Mouse (Mus musculus): ENCODE results near the gene Sh3bp5l. TPM values are rescaled to one million over a fixed set of nuclear protein-coding genes. Genes with fewer than 3 reads are reported as not detected.
"Not testable (repeated sequence)": the region's sequence is repeated elsewhere in the genome, so short reads cannot be mapped to it uniquely, and the experiment has no call there.

Sh3bp5l gene
- polyA plus RNA-seq, 1 experiment from 2014 or later: 17.5 TPM

DNA sequence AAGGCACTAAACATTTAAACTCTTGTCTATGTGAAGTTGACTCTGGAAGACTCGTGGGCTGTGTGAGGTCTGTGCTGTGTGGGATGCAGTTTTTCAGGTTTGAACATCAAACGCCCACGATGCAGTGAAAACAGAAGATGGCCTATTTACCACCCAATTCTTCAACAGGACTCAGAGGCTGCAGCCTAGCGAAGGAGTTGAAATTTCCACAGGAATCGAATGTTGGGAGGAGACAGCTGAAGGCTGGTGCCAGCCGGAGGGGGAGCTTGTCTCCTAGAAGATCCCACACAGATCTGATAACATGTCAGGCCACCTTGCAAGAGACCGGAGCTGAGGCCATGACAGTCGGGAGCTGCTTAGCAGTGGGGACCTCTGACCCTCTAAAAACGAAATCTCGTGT, 24.0 kb downstream of the Sh3bp5l start:
- Histone ChIP-seq H3K4me3 (ENCODE audit: low read depth, low read length) (no peak overlapping the region), H3K36me3 (ENCODE audit: control insufficient read depth, insufficient read depth, low read length) (no peaks in the 10 kb centered on the region), H3K27me3 (ENCODE audit: control insufficient read depth, insufficient read depth, low read length) (no peaks in the 10 kb centered on the region), H3K9me3 (replicated peaks; ENCODE audit: control insufficient read depth, low read length) (no peaks in the 10 kb centered on the region), H3K27ac (ENCODE audit: low read depth, low read length) (no peak overlapping the region), H3K4me2 (no peak overlapping the region), H3K4me1 (ENCODE audit: control insufficient read depth, insufficient read depth, low read length) (peaks cover 6% of the 10 kb centered on the region; the same call in 1 of the 2 replicates), H3K9ac (ENCODE audit: low read depth, low read length) (no peak overlapping the region)
- 49% methylated on average over 10 of the region's 10 CpGs for WGBS (ENCODE audit: insufficient replicate concordance)
- no peak for ATAC-seq (replicated peaks; ENCODE audit: insufficient number of reproducible peaks, low FRiP score, low TSS enrichment)

DNA sequence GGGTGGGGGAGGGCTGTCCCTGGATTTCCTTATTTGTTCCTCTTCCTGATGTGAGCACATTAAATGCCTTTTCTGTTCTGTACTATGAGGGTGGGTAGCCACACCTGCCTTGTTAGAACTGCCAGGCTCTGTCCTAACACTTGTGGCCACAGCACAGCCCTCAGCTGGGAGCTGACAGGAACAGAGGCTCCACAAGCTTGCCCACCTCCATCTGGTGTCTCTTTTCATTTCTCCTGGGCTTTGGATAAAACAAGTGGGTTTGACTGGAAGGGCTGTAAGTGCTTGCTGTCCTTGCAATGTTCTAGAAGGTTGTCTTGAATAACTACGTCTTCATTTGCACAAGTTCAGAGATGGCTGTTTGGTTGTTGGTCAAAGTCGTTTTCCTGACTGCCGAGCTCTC, 24.4 kb downstream of the Sh3bp5l start:
- Histone ChIP-seq H3K4me2 (no peak overlapping the region), H3K27me3 (ENCODE audit: control insufficient read depth, insufficient read depth, low read length) (no peaks in the 10 kb centered on the region), H3K4me1 (ENCODE audit: control insufficient read depth, insufficient read depth, low read length) (peaks cover 6% of the 10 kb centered on the region; the same call in 1 of the 2 replicates), H3K36me3 (ENCODE audit: control insufficient read depth, insufficient read depth, low read length) (no peaks in the 10 kb centered on the region), H3K27ac (ENCODE audit: low read depth, low read length) (no peak overlapping the region), H3K9me3 (replicated peaks; ENCODE audit: control insufficient read depth, low read length) (no peaks in the 10 kb centered on the region), H3K9ac (ENCODE audit: low read depth, low read length) (no peak overlapping the region), H3K4me3 (ENCODE audit: low read depth, low read length) (no peak overlapping the region)
- WGBS (ENCODE audit: insufficient replicate concordance): 78% methylated on average over 3 of the region's 3 CpGs
- ATAC-seq (replicated peaks; ENCODE audit: insufficient number of reproducible peaks, low FRiP score, low TSS enrichment): no peak

DNA sequence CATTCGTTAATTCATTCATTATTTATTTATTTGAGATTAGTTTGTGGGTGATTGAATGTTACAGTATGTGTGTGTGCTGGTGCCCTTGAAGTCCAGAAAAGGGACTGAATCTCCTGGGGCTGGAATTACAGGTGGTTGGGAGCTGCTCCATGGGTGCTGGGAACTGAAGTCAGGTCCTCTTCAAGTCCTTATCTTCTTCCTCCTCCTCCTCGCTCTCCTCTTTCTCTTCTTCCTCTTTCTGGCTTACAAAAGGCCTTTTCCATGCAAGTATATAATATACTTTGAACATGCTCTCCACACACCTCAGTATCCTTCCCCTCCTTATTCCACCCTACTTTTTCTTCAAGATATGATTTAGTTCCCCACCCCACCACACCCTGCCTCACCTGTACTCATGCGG, 26.5 kb downstream of the Sh3bp5l start:
- Histone ChIP-seq H3K4me2 (no peak overlapping the region), H3K9ac (ENCODE audit: low read depth, low read length) (no peak overlapping the region), H3K27ac (ENCODE audit: low read depth, low read length) (no peak overlapping the region), H3K27me3 (ENCODE audit: control insufficient read depth, insufficient read depth, low read length) (no peaks in the 10 kb centered on the region), H3K9me3 (replicated peaks; ENCODE audit: control insufficient read depth, low read length) (no peaks in the 10 kb centered on the region), H3K36me3 (ENCODE audit: control insufficient read depth, insufficient read depth, low read length) (no peaks in the 10 kb centered on the region), H3K4me1 (ENCODE audit: control insufficient read depth, insufficient read depth, low read length) (peaks cover 6% of the 10 kb centered on the region; the same call in 1 of the 2 replicates), H3K4me3 (ENCODE audit: low read depth, low read length) (no peak overlapping the region)
- 83% methylated on average over 3 of the region's 3 CpGs for WGBS (ENCODE audit: insufficient replicate concordance)
- ATAC-seq (replicated peaks; ENCODE audit: insufficient number of reproducible peaks, low FRiP score, low TSS enrichment): no peak

DNA sequence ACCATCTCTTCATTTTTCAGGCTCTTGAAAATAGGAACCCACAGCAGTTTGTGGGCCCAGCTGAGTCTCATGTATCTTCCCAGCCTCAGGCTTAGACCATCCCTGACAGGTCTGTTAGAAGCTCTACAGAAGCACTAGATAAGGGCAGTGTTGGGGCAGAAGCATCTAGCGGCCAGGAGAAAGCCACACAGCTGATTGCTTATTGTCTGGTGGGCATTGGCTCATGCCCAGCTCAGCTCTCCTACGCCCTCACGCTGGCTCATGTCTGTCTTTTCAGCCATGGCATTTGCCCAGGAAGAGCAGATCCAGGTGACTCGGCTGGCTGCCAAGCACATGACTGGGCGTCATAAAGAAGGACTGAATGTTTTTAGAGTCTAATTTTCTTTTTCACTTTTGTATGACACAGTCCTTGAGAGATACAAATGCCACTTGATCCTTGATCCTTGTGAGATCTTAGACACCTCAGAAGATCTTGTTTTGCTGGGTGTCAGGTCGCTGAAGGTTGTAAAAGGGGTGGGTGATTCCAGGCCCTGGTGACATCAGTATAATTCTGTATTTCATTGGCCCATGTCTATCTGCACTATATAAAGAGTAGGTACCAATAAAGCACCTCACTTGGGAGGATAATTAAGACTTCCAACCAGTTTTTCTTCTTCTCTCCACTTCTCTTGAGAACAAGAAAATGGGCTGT, 27.5 kb downstream of the Sh3bp5l start:
- no peaks in the 10 kb centered on the region for H3K9me3 ChIP-seq (replicated peaks; ENCODE audit: control insufficient read depth, low read length)
- no peaks in the 10 kb centered on the region for H3K36me3 ChIP-seq (ENCODE audit: control insufficient read depth, insufficient read depth, low read length)
- 83% methylated on average over 6 of the region's 6 CpGs for WGBS (ENCODE audit: insufficient replicate concordance)
- no peaks in the 10 kb centered on the region for H3K27me3 ChIP-seq (ENCODE audit: control insufficient read depth, insufficient read depth, low read length)
- H3K9ac ChIP-seq (ENCODE audit: low read depth, low read length): no peak overlapping the region
- no peak overlapping the region for H3K4me3 ChIP-seq (ENCODE audit: low read depth, low read length)
- H3K4me1 ChIP-seq (ENCODE audit: control insufficient read depth, insufficient read depth, low read length): peaks cover 6% of the 10 kb centered on the region; the same call in 1 of the 2 replicates
- H3K27ac ChIP-seq (ENCODE audit: low read depth, low read length): no peak overlapping the region
- ATAC-seq (replicated peaks; ENCODE audit: insufficient number of reproducible peaks, low FRiP score, low TSS enrichment): no peak
- H3K4me2 ChIP-seq: no peak overlapping the region

DNA sequence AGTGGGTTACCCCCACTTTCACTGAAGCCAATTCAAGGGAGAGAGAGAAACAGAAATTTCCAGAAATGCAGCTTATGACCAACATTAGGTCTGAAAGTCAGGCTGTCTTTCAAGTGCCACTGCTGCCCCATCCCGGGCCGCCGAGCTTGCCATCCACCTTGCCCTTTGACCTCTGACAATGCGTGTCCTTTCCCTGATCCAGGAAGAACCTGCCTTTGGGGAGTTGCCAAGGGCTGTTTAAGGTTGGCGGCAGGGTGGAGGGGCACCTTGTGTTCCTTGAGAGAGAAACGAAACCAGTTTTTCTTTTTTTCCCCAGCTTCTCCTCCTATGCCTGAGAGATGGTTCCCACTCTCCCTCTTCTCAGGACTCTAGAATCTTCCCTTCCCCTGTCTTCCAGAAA, 32.0 kb downstream of the Sh3bp5l start:
- not testable (repeated sequence) for H3K9me3 ChIP-seq (replicated peaks; ENCODE audit: control insufficient read depth, low read length); H3K4me3 ChIP-seq (ENCODE audit: low read depth, low read length); H3K4me2 ChIP-seq; H3K9ac ChIP-seq (ENCODE audit: low read depth, low read length); H3K27ac ChIP-seq (ENCODE audit: low read depth, low read length); H3K4me1 ChIP-seq (ENCODE audit: control insufficient read depth, insufficient read depth, low read length); ATAC-seq (replicated peaks; ENCODE audit: insufficient number of reproducible peaks, low FRiP score, low TSS enrichment); H3K36me3 ChIP-seq (ENCODE audit: control insufficient read depth, insufficient read depth, low read length); H3K27me3 ChIP-seq (ENCODE audit: control insufficient read depth, insufficient read depth, low read length)
- no CpG with 5 or more reads among the region's 6 CpGs for WGBS (ENCODE audit: insufficient replicate concordance)

DNA sequence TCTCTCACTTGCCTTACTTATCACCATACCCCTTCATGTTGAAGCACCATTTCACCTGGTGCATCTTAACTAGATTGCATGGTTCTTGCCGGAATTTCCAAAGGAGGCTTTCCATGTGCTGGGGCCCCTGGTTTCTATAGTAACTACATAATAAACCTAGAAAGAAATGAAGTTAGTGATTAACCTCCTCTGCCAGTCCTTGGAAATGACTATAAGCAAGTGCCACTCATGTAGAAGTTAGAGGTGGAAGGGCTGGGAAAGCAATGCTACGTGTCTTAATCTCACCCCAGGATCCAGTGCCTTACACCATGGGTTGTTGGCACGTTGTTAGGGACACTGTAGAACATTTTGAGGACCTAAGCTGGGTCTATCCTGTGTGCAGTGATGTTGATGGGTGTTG, 33.9 kb downstream of the Sh3bp5l start:
- Histone ChIP-seq H3K4me3 (ENCODE audit: low read depth, low read length) (no peak overlapping the region), H3K27me3 (ENCODE audit: control insufficient read depth, insufficient read depth, low read length) (no peaks in the 10 kb centered on the region), H3K36me3 (ENCODE audit: control insufficient read depth, insufficient read depth, low read length) (no peaks in the 10 kb centered on the region), H3K9me3 (replicated peaks; ENCODE audit: control insufficient read depth, low read length) (no peaks in the 10 kb centered on the region), H3K27ac (ENCODE audit: low read depth, low read length) (no peak overlapping the region), H3K9ac (ENCODE audit: low read depth, low read length) (no peak overlapping the region), H3K4me2 (no peak overlapping the region), H3K4me1 (ENCODE audit: control insufficient read depth, insufficient read depth, low read length) (no peaks in the 10 kb centered on the region)
- no peak for ATAC-seq (replicated peaks; ENCODE audit: insufficient number of reproducible peaks, low FRiP score, low TSS enrichment)
- 71% methylated on average over 3 of the region's 3 CpGs for WGBS (ENCODE audit: insufficient replicate concordance)

DNA sequence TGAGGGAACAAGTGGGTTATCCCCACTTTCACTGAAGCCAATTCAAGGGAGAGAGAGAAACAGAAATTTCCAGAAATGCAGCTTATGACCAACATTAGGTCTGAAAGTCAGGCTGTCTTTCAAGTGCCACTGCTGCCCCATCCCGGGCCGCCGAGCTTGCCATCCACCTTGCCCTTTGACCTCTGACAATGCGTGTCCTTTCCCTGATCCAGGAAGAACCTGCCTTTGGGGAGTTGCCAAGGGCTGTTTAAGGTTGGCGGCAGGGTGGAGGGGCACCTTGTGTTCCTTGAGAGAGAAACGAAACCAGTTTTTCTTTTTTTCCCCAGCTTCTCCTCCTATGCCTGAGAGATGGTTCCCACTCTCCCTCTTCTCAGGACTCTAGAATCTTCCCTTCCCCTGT, 35.7 kb downstream of the Sh3bp5l start:
- H3K9me3 ChIP-seq (replicated peaks; ENCODE audit: control insufficient read depth, low read length); H3K4me1 ChIP-seq (ENCODE audit: control insufficient read depth, insufficient read depth, low read length); H3K27me3 ChIP-seq (ENCODE audit: control insufficient read depth, insufficient read depth, low read length); H3K9ac ChIP-seq (ENCODE audit: low read depth, low read length); ATAC-seq (replicated peaks; ENCODE audit: insufficient number of reproducible peaks, low FRiP score, low TSS enrichment); H3K4me3 ChIP-seq (ENCODE audit: low read depth, low read length); H3K4me2 ChIP-seq; H3K27ac ChIP-seq (ENCODE audit: low read depth, low read length); H3K36me3 ChIP-seq (ENCODE audit: control insufficient read depth, insufficient read depth, low read length): not testable (repeated sequence)
- WGBS (ENCODE audit: insufficient replicate concordance): no CpG with 5 or more reads among the region's 6 CpGs

DNA sequence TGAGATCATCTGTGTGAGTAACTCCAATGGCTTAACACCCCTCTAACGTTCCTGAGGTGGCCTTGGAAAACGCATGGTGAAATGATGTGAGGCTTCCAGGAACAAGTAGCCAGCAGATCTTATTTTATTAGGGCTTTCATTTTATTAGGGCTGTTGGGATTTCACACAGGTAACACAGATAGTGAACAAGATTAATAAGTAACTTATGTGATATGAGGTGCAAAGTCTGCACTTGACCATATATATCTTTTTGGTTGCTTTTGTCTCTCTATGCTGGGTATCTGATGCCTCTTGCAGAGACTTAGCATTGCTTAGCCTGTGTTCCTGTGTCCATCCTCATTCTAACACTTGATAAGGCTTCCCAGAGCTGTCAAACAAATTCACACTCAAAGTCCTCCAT, 46.7 kb downstream of the Sh3bp5l start:
- Histone ChIP-seq H3K27ac (ENCODE audit: low read depth, low read length) (no peak overlapping the region), H3K9ac (ENCODE audit: low read depth, low read length) (no peak overlapping the region), H3K4me2 (no peak overlapping the region), H3K27me3 (ENCODE audit: control insufficient read depth, insufficient read depth, low read length) (no peaks in the 10 kb centered on the region), H3K4me1 (ENCODE audit: control insufficient read depth, insufficient read depth, low read length) (no peaks in the 10 kb centered on the region), H3K9me3 (replicated peaks; ENCODE audit: control insufficient read depth, low read length) (no peaks in the 10 kb centered on the region), H3K36me3 (ENCODE audit: control insufficient read depth, insufficient read depth, low read length) (no peaks in the 10 kb centered on the region), H3K4me3 (ENCODE audit: low read depth, low read length) (no peak overlapping the region)
- ATAC-seq (replicated peaks; ENCODE audit: insufficient number of reproducible peaks, low FRiP score, low TSS enrichment): no peak
- 61% methylated on average over 2 of the region's 2 CpGs for WGBS (ENCODE audit: insufficient replicate concordance)

DNA sequence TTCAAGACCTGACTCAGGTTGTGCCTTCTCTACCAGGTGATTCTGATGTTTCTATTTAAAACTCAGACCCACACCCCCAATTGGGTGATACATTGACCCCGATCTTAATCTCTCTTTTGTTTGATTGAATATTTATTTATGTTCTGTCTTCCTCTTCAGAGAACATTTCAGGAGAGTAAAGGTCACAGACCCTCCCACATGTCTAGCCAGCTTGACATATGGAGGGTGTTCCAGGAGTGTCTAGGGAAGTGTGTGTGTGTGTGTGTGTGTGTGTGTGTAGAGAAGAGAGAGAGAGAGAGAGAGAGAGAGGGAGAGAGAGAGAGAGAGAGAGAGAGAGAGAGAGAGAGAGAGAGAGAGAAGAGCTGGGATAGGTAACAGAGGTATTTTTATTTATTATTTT, 47.2 kb downstream of the Sh3bp5l start:
- 51% methylated on average over 1 of the region's 1 CpGs for WGBS (ENCODE audit: insufficient replicate concordance)
- H3K9ac ChIP-seq (ENCODE audit: low read depth, low read length): no peak overlapping the region
- H3K27ac ChIP-seq (ENCODE audit: low read depth, low read length): no peak overlapping the region
- no peaks in the 10 kb centered on the region for H3K9me3 ChIP-seq (replicated peaks; ENCODE audit: control insufficient read depth, low read length)
- no peak overlapping the region for H3K4me3 ChIP-seq (ENCODE audit: low read depth, low read length)
- no peaks in the 10 kb centered on the region for H3K36me3 ChIP-seq (ENCODE audit: control insufficient read depth, insufficient read depth, low read length)
- ATAC-seq (replicated peaks; ENCODE audit: insufficient number of reproducible peaks, low FRiP score, low TSS enrichment): no peak
- no peak overlapping the region for H3K4me2 ChIP-seq
- H3K4me1 ChIP-seq (ENCODE audit: control insufficient read depth, insufficient read depth, low read length): no peaks in the 10 kb centered on the region
- no peaks in the 10 kb centered on the region for H3K27me3 ChIP-seq (ENCODE audit: control insufficient read depth, insufficient read depth, low read length)
